Mouse (Mus musculus) small intestine, adult 2 months (tissue): ENCODE measurements around the gene Slc4a4.

ENCODE experiments used
- CTCF ChIP-seq: fragments of 200-500 bp; IDR thresholded peaks from 2 replicates; pipeline ENCODE4 v1.5.1; 2012; ENCODE audit warnings: low read depth, mild to moderate bottlenecking, control low read depth, inconsistent platforms, low read length, moderate library complexity, mixed read lengths; ENCODE audit not compliant: insufficient replicate concordance, insufficient read length; ENCODE audit errors: extremely low read depth
- POLR2A ChIP-seq: fragments of 200-500 bp; IDR thresholded peaks from 2 replicates; pipeline ENCODE4 v1.6.1; 2012; ENCODE audit warnings: low read depth, mild to moderate bottlenecking, control low read depth, inconsistent platforms, low read length, moderate library complexity

- TF ChIP-seq CTCF (no peak), POLR2A (no peak)
Observed at GRCm38 (mm10) chr5:88997277-88997676, 110.7 kb downstream of the Slc4a4 start.
